23 mouse cellular contexts compared by ENCODE assay signal in genomic region chr6:117252361-117252760, GRCm38 (mm10).
DNase-seq lines count a peak whose midpoint lies in the region; ATAC-seq and TF ChIP-seq lines count a peak whose summit lies in the region.
"Had no signal": no experiment of that assay in that cellular context is flagged by ENCODE, and none has a peak within 500 bp of the region (broad histone marks: within the 10 kb centered on the region; RNA-seq: fewer than 3 reads in every experiment).

No protein-coding gene starts in this region.

- H3K9ac ChIP-seq in forebrain, embryonic 13.5 days = no peak overlapping the region
- no peak overlapping the region for H3K9ac ChIP-seq in forebrain, embryonic 12.5 days
- H3K9ac ChIP-seq: heart, embryonic 12.5 days; heart, embryonic 15.5 days; hindbrain, embryonic 14.5 days had no signal

- no peak overlapping the region for H3K4me3 ChIP-seq in forebrain, embryonic 13.5 days
- no peak overlapping the region for H3K4me3 ChIP-seq in forebrain, embryonic 12.5 days (replicated peaks)
- H3K4me3 ChIP-seq: heart, adult 2 months; heart, embryonic 12.5 days; heart, embryonic 15.5 days had no signal

- peak overlapping the region; percentile 57; the same call in 1 of the 2 replicates for H3K27ac ChIP-seq in forebrain, embryonic 13.5 days
- no peak overlapping the region for H3K27ac ChIP-seq in forebrain, embryonic 12.5 days
- H3K27ac ChIP-seq: heart, adult 2 months; hindbrain, embryonic 14.5 days; hindbrain, postnatal 0 days had no signal

- no peaks in the 10 kb centered on the region for H3K27me3 ChIP-seq in forebrain, embryonic 13.5 days
- H3K27me3 ChIP-seq in forebrain, embryonic 12.5 days = no peaks in the 10 kb centered on the region
- H3K27me3 ChIP-seq: heart, embryonic 12.5 days; heart, embryonic 15.5 days had no signal

- ATAC-seq in forebrain, embryonic 13.5 days = no peak
- no peak for ATAC-seq in forebrain, embryonic 12.5 days (ENCODE audit: low FRiP score)
- ATAC-seq: activated CD4-positive, CD25-positive, alpha-beta regulatory T cell, adult 4 months; hindbrain, postnatal 0 days; inflammation-experienced regulatory T-cells, adult 6 months; intestine, embryonic 16.5 days had no signal

- peak; percentile 49 for DNase-seq in heart, adult 11 months
- DNase-seq in heart, postnatal 4 days = no peak
- peak; percentile 25 for DNase-seq in brain, embryonic 14.5 days (ENCODE audit: low read depth)
- no peak for DNase-seq in urinary bladder, adult 18-20 months (ENCODE audit: low spot score in 2 of 2)
- DNase-seq: adrenal gland, adult 8-10 months; adrenal gland, postnatal 25 days; cerebellum, adult 18-20 months; cerebellum, adult 9-10 months; cerebellum, postnatal 14 days; gastrocnemius, postnatal 25 days; heart, adult 2 months; heart, postnatal 10 days; heart, postnatal 36 days; kidney, adult 18-20 months had no signal

- H3K9me3 ChIP-seq in forebrain, embryonic 13.5 days (replicated peaks) = no peaks in the 10 kb centered on the region
- H3K9me3 ChIP-seq in forebrain, embryonic 12.5 days = no peaks in the 10 kb centered on the region
- H3K9me3 ChIP-seq: heart, embryonic 12.5 days; heart, embryonic 15.5 days had no signal

- peaks cover 30% of the 10 kb centered on the region for H3K4me1 ChIP-seq in forebrain, embryonic 13.5 days
- H3K4me1 ChIP-seq in forebrain, embryonic 12.5 days = peaks cover 17% of the 10 kb centered on the region

- H3K4me2 ChIP-seq in forebrain, embryonic 13.5 days = no peak overlapping the region
- H3K4me2 ChIP-seq in forebrain, embryonic 12.5 days = no peak overlapping the region
- H3K4me2 ChIP-seq: heart, embryonic 12.5 days; heart, embryonic 15.5 days; hindbrain, embryonic 14.5 days had no signal

- no peaks in the 10 kb centered on the region for H3K36me3 ChIP-seq in forebrain, embryonic 13.5 days (ENCODE audit: poor library complexity, severe bottlenecking)
- no peaks in the 10 kb centered on the region for H3K36me3 ChIP-seq in forebrain, embryonic 12.5 days (replicated peaks)
- H3K36me3 ChIP-seq: heart, embryonic 12.5 days; heart, embryonic 15.5 days had no signal

- TF ChIP-seq POLR2A in brain, embryonic 14.5 days (IDR thresholded peaks at IDR 0.05; ENCODE audit: borderline replicate concordance, extremely low read depth, insufficient read depth, insufficient read length, poor library complexity, severe bottlenecking) = no peak

- no peak for TF ChIP-seq CTCF in brain, embryonic 14.5 days (IDR thresholded peaks at IDR 0.05; ENCODE audit: borderline replicate concordance, extremely low read depth, insufficient read depth, insufficient read length)

- WGBS in forebrain, embryonic 13.5 days = 78% methylated on average over 2 of the region's 2 CpGs
- 82% methylated on average over 2 of the region's 2 CpGs for WGBS in forebrain, embryonic 12.5 days

Comparison
In these comparisons a context has a peak if more than half of its experiments do, and no peak if none do; other contexts are left out.
1. DNase-seq: peak in heart, adult 11 months (single experiment) and brain, embryonic 14.5 days (single experiment); none in heart, postnatal 4 days (single experiment) and urinary bladder, adult 18-20 months (0 of 2).